Mouse (Mus musculus): ENCODE data around the gene Upp2. TPM values are rescaled to one million over a fixed set of nuclear protein-coding genes. Genes with fewer than 3 reads are reported as not detected.

The Upp2 gene
- polyA plus RNA-seq, 1 experiment from 2014 or later = 6.1 TPM

DNA sequence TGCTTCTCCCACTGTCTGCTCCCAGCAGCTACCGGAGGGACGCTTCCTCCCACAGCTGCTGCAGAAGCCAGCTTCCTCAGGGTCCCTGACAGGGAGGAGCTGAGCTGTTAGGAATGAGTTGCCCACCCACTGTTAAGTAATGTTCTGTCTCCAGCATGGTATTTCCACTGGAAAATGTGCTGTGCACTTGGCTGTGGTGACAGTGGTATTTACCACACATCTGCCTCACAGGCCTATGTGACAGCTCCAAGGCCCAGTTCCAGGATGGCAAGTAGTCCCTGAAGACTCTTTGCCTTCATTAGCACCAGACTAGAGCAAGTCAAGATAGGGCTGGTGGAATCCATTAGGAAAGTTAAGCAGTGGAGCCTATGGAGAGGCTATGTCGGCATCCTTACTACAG is 102.0 kb downstream of the Upp2 start:
- Histone ChIP-seq H3K4me3 (no peak overlapping the region), H3K27me3 (ENCODE audit: low read depth, poor library complexity, severe bottlenecking) (no peaks in the 10 kb centered on the region), H3K27ac (no peak overlapping the region), H3K36me3 (no peaks in the 10 kb centered on the region), H3K4me1 (no peaks in the 10 kb centered on the region), H3K9me3 (replicated peaks) (peaks cover 3% of the 10 kb centered on the region; the same call in 1 of the 2 replicates)
- 93% methylated on average over 3 of the region's 3 CpGs for WGBS
- no peak for DNase-seq (ENCODE audit: low spot score)

- WGBS = 88% methylated on average over 2 of the region's 2 CpGs
- no peak for DNase-seq (ENCODE audit: low spot score)
These were observed 105.4 kb downstream of the Upp2 start for GRCm38 (mm10) chr2:58672520-58672919.

DNA sequence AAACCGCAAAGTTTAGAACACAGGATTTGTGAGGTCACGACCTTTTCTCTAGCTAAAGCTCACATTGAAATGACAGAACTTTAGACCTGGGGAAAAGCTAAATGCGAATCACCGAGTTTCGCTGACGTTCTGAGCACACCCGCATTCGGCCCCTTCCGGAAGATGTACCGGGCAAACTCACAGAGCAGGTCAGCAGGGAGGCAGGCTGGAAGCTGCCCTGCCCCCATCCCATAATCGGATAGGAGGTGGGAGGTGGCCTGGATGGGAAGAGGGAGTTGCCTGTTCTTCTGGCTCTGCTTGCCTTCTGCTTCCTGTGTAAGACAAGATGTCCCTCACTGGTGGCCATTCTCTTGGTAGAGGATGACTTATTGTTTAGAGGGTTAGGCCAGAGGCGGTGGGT is 112.9 kb downstream of the Upp2 start:
- Histone ChIP-seq H3K9me3 (replicated peaks) (no peaks in the 10 kb centered on the region), H3K4me1 (no peaks in the 10 kb centered on the region), H3K4me3 (no peak overlapping the region), H3K27ac (no peak overlapping the region), H3K27me3 (ENCODE audit: low read depth, poor library complexity, severe bottlenecking) (no peaks in the 10 kb centered on the region), H3K36me3 (no peaks in the 10 kb centered on the region)
- 89% methylated on average over 12 of the region's 12 CpGs for WGBS
- no peak for DNase-seq (ENCODE audit: low spot score)

More at GRCm38 (mm10) chr2:58672520-58672919, 105.4 kb downstream of the Upp2 start:
- H3K27me3 ChIP-seq (ENCODE audit: low read depth, poor library complexity, severe bottlenecking) = no peaks in the 10 kb centered on the region
- H3K9me3 ChIP-seq (replicated peaks) = peaks cover 3% of the 10 kb centered on the region; the same call in 1 of the 2 replicates
- H3K4me3 ChIP-seq = no peak overlapping the region
- H3K4me1 ChIP-seq = no peaks in the 10 kb centered on the region
- H3K36me3 ChIP-seq = no peaks in the 10 kb centered on the region
- H3K27ac ChIP-seq = no peak overlapping the region

- no peak overlapping the region for H3K4me3 ChIP-seq
- no peaks in the 10 kb centered on the region for H3K4me1 ChIP-seq
- no peaks in the 10 kb centered on the region for H3K9me3 ChIP-seq (replicated peaks)
- H3K27me3 ChIP-seq (ENCODE audit: low read depth, poor library complexity, severe bottlenecking) = no peaks in the 10 kb centered on the region
- peak; percentile 72 for DNase-seq (ENCODE audit: low spot score)
- WGBS = 47% methylated on average over 6 of the region's 6 CpGs
- no peak overlapping the region for H3K27ac ChIP-seq
- no peaks in the 10 kb centered on the region for H3K36me3 ChIP-seq
These were observed 113.7 kb downstream of the Upp2 start for GRCm38 (mm10) chr2:58680794-58681193.

- Histone ChIP-seq H3K27me3 (ENCODE audit: low read depth, poor library complexity, severe bottlenecking) (no peaks in the 10 kb centered on the region), H3K9me3 (replicated peaks) (no peaks in the 10 kb centered on the region), H3K27ac (no peak overlapping the region), H3K4me3 (no peak overlapping the region), H3K4me1 (no peaks in the 10 kb centered on the region), H3K36me3 (no peaks in the 10 kb centered on the region)
- no peak for DNase-seq (ENCODE audit: low spot score)
- WGBS = 58% methylated on average over 3 of the region's 3 CpGs
These were observed 114.3 kb downstream of the Upp2 start for GRCm38 (mm10) chr2:58681394-58681793.

GRCm38 (mm10) chr2:58697501-58697900 is 130.4 kb downstream of the Upp2 start:
- Histone ChIP-seq H3K9me3 (replicated peaks) (no peaks in the 10 kb centered on the region), H3K4me1 (peaks cover 9% of the 10 kb centered on the region), H3K27me3 (ENCODE audit: low read depth, poor library complexity, severe bottlenecking) (no peaks in the 10 kb centered on the region), H3K4me3 (no peak overlapping the region), H3K27ac (no peak overlapping the region), H3K36me3 (no peaks in the 10 kb centered on the region)
- DNase-seq (ENCODE audit: low spot score) = no peak
- WGBS = 79% methylated on average over 8 of the region's 8 CpGs

DNA sequence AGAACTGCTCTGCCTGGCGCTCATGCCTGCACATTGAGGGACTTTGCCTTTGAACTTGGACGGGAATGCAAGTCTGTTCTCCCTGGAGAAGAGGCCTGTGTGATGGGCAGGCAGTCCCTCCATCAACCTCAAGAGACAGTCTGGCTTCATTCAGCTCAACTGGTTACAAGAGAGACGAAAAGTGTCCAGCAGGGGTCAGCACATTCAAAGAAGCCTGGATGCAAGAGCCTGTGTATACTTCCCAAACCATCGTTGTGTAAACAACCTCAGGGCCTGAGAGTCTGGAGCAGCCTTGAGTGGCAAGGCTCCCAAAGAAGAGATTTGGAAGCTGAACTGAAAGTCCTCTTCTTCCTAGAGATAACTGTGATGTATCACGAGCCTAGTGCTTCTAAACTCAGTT is 132.8 kb downstream of the Upp2 start:
- Histone ChIP-seq H3K4me3 (no peak overlapping the region), H3K36me3 (no peaks in the 10 kb centered on the region), H3K4me1 (peaks cover 12% of the 10 kb centered on the region), H3K27me3 (ENCODE audit: low read depth, poor library complexity, severe bottlenecking) (no peaks in the 10 kb centered on the region), H3K9me3 (replicated peaks) (no peaks in the 10 kb centered on the region), H3K27ac (no peak overlapping the region)
- DNase-seq (ENCODE audit: low spot score) = peak; percentile 76
- WGBS = 20% methylated on average over 5 of the region's 5 CpGs

DNA sequence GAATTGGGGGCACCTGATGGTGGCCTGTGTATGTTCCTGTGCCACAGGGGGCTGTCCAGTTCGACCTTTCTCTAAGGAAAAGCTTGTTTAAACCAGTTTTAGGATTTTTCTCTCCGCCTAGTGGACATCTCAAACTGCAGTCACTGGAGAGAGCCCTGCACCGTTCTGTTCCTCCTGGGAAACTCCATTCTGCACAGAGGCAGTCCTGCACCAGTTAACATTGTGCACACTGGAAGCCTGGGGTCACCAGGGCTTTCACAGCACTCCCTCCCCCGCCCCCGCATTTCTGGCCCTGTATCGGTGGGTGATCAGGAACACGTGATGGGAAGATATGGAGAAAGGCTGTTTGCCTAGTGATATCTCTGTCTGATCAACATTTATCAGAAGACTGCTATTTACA is 133.3 kb downstream of the Upp2 start:
- Histone ChIP-seq H3K27ac (no peak overlapping the region), H3K4me3 (no peak overlapping the region), H3K4me1 (peaks cover 12% of the 10 kb centered on the region), H3K9me3 (replicated peaks) (no peaks in the 10 kb centered on the region), H3K27me3 (ENCODE audit: low read depth, poor library complexity, severe bottlenecking) (no peaks in the 10 kb centered on the region), H3K36me3 (no peaks in the 10 kb centered on the region)
- 68% methylated on average over 7 of the region's 7 CpGs for WGBS
- no peak for DNase-seq (ENCODE audit: low spot score)

DNA sequence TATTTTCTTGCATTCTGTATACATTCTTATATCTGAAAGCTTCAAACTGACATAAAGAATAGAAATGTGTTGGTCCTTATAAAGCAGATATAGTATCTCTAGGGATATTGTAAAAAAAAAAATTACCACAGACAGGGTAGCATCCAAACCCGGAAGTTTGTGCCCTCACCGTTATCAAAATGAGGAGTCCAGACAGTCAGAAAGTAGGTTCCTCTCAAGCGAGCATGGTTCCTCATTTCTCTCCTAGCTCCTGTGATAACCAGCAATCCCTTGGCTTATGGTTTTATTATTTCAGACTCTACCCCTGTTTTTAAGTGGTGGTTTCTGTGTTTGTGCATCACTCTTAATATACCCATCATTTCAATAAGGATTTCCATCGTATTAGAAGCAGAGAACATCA is 134.5 kb downstream of the Upp2 start:
- Histone ChIP-seq H3K27me3 (ENCODE audit: low read depth, poor library complexity, severe bottlenecking) (no peaks in the 10 kb centered on the region), H3K9me3 (replicated peaks) (no peaks in the 10 kb centered on the region), H3K4me1 (peaks cover 12% of the 10 kb centered on the region), H3K36me3 (no peaks in the 10 kb centered on the region), H3K4me3 (no peak overlapping the region), H3K27ac (no peak overlapping the region)
- WGBS = 95% methylated on average over 4 of the region's 4 CpGs
- no peak for DNase-seq (ENCODE audit: low spot score)

GRCm38 (mm10) chr2:58703226-58703625 is 136.1 kb downstream of the Upp2 start:
- no peak for DNase-seq (ENCODE audit: low spot score)
- peaks cover 11% of the 10 kb centered on the region for H3K4me1 ChIP-seq
- H3K27me3 ChIP-seq (ENCODE audit: low read depth, poor library complexity, severe bottlenecking) = no peaks in the 10 kb centered on the region
- WGBS = 81% methylated on average over 6 of the region's 6 CpGs
- no peaks in the 10 kb centered on the region for H3K9me3 ChIP-seq (replicated peaks)
- no peak overlapping the region for H3K27ac ChIP-seq
- no peak overlapping the region for H3K4me3 ChIP-seq
- no peaks in the 10 kb centered on the region for H3K36me3 ChIP-seq

DNA sequence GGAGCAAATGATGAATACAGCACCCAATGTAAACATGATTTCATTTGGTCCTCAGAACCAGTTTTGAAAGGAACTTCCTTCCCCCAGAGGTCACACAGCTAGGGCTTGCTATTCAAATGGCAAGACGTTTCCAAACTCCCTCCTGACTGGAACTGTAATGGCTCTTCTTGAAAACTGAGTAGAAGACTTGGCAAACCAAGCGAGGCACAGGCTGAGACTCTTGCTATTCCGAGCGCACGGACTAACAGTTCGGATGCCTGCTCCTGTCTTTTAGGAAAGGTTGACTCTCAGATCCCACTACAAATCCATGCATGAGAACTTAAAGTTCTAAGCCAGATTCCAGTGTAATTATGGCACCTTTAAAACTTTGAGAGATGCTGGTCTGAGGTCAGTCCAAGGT is 136.5 kb downstream of the Upp2 start:
- no peak overlapping the region for H3K4me3 ChIP-seq
- H3K27me3 ChIP-seq (ENCODE audit: low read depth, poor library complexity, severe bottlenecking) = no peaks in the 10 kb centered on the region
- peaks cover 7% of the 10 kb centered on the region for H3K4me1 ChIP-seq
- H3K9me3 ChIP-seq (replicated peaks) = no peaks in the 10 kb centered on the region
- 86% methylated on average over 6 of the region's 6 CpGs for WGBS
- no peak overlapping the region for H3K27ac ChIP-seq
- H3K36me3 ChIP-seq = no peaks in the 10 kb centered on the region
- no peak for DNase-seq (ENCODE audit: low spot score)

DNA sequence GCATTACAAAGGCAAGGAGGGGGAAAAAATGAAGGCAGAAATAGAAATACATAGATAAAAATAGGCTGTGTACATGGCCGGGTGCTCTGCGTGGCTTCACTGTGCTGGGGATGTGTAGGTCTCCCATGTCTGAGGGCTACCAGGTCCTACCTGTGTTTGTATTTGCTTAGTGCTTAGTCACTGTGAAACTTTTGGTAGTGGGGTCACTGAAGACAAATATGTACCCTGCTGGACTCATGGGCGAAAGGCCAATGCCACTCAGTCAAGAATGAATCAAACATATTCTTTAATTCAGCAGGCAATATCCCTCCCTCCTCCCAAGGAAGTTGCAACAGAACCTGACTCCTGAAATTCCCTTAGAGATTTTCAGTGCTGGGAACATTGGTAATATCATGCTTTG is 137.5 kb downstream of the Upp2 start:
- no peaks in the 10 kb centered on the region for H3K36me3 ChIP-seq
- H3K4me3 ChIP-seq = no peak overlapping the region
- no peaks in the 10 kb centered on the region for H3K27me3 ChIP-seq (ENCODE audit: low read depth, poor library complexity, severe bottlenecking)
- no peak overlapping the region for H3K27ac ChIP-seq
- 97% methylated on average over 3 of the region's 3 CpGs for WGBS
- no peaks in the 10 kb centered on the region for H3K9me3 ChIP-seq (replicated peaks)
- no peak for DNase-seq (ENCODE audit: low spot score)
- H3K4me1 ChIP-seq = peaks cover 3% of the 10 kb centered on the region; the same call in 1 of the 2 replicates

DNA sequence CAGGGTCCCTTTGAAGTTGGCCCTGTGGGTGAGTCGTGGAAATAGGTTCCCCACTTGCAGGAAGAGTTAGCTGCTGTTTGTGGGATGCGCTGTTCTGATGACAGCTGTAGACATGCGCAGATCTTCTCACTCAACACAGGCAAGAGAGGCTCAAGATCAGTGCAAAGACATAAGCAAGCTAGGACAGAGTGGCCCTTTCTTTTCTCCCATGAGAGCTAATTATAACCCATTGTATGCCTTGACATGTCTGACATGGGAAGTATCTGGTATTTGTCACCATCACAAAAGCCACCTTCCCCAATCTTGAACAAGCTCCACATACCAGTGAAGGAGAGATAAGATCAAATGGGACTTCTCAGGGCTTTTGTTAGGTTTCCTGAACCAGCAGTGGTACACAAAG is 140.6 kb downstream of the Upp2 start:
- peaks cover 3% of the 10 kb centered on the region; the same call in 1 of the 2 replicates for H3K4me1 ChIP-seq
- H3K27ac ChIP-seq = no peak overlapping the region
- DNase-seq (ENCODE audit: low spot score) = no peak

GRCm38 (mm10) chr2:58710234-58710633 is 143.1 kb downstream of the Upp2 start:
- H3K27me3 ChIP-seq (ENCODE audit: low read depth, poor library complexity, severe bottlenecking) = no peaks in the 10 kb centered on the region
- H3K4me3 ChIP-seq = no peak overlapping the region
- WGBS = 62% methylated on average over 5 of the region's 5 CpGs
- no peaks in the 10 kb centered on the region for H3K4me1 ChIP-seq
- H3K36me3 ChIP-seq = no peaks in the 10 kb centered on the region
- DNase-seq (ENCODE audit: low spot score) = no peak
- no peak overlapping the region for H3K27ac ChIP-seq
- no peaks in the 10 kb centered on the region for H3K9me3 ChIP-seq (replicated peaks)

More for the DNA sequence above, 140.6 kb downstream of the Upp2 start:
- Histone ChIP-seq H3K36me3 (no peaks in the 10 kb centered on the region), H3K9me3 (replicated peaks) (no peaks in the 10 kb centered on the region), H3K27me3 (ENCODE audit: low read depth, poor library complexity, severe bottlenecking) (no peaks in the 10 kb centered on the region), H3K4me3 (no peak overlapping the region)
- 86% methylated on average over 3 of the region's 3 CpGs for WGBS
